Mouse (Mus musculus): ENCODE data around the gene Kifc3.
A peak's percentile ranks its signal among the peaks of the same experiment; 100 is the strongest.

- TF ChIP-seq CTCF (IDR thresholded peaks at IDR 0.05 in 2 of 3, conservative IDR thresholded peaks at IDR 0.05 in 1 of 3; ENCODE audit: control insufficient read depth in 1 of 3, insufficient read depth in 1 of 3, low read depth in 2 of 3, low read length in 3 of 3, poor library complexity in 1 of 3, severe bottlenecking in 1 of 3) = peak; percentile 76 to 90 (median 82)
- TF ChIP-seq CHD2 (IDR thresholded peaks at IDR 0.05; ENCODE audit: low read length) = no peak
- no peak for TF ChIP-seq GABPA (IDR thresholded peaks at IDR 0.05; ENCODE audit: low read depth, low read length)
- TF ChIP-seq MYC (IDR thresholded peaks at IDR 0.05; ENCODE audit: low read depth, low read length) = no peak
- TF ChIP-seq ZMIZ1 (IDR thresholded peaks at IDR 0.05; ENCODE audit: low read depth, low read length) = no peak
- TF ChIP-seq TCF12 (IDR thresholded peaks at IDR 0.05; ENCODE audit: low read depth, low read length) = no peak
- no peak for TF ChIP-seq KAT2A (conservative IDR thresholded peaks at IDR 0.05; ENCODE audit: low read depth, low read length)
- TF ChIP-seq RCOR1 (IDR thresholded peaks at IDR 0.05; ENCODE audit: low read depth, low read length) = no peak
- no peak for TF ChIP-seq POLR2A (IDR thresholded peaks at IDR 0.05; ENCODE audit: control insufficient read depth in 1 of 2, insufficient read depth in 1 of 2, low read depth in 1 of 2, low read length in 2 of 2, poor library complexity in 1 of 2)
Measured at GRCm38 (mm10) chr8:95235683-95236082, 33.1 kb upstream of the Kifc3 start.

Data from MEL (cell line).